Mouse (Mus musculus) myocyte (in vitro differentiated cells): ENCODE data around the gene Tmem52b.
A peak's percentile ranks its signal among the peaks of the same experiment; 100 is the strongest.

Source experiments
- CEBPB ChIP-seq: IDR thresholded peaks from 2 replicates; pipeline ENCODE4 v1.6.1; 2011; ENCODE audit warnings: mild to moderate bottlenecking, moderate library complexity; ENCODE audit not compliant: poor library complexity, insufficient read depth, severe bottlenecking
- E2F4 ChIP-seq: IDR thresholded peaks from one replicate; pipeline ENCODE4 v1.6.1; 2011; ENCODE audit warnings: mild to moderate bottlenecking, control low read depth, moderate library complexity; ENCODE audit not compliant: insufficient read depth
- MAX ChIP-seq: IDR thresholded peaks from one replicate; pipeline ENCODE4 v1.6.1; 2011; ENCODE audit warnings: low read depth, mild to moderate bottlenecking, control low read depth
- POLR2A ChIP-seq: IDR thresholded peaks from one replicate; pipeline ENCODE4 v1.6.1; 2011; ENCODE audit warnings: low read depth, mild to moderate bottlenecking, control low read depth, moderate library complexity; ENCODE audit not compliant: insufficient read length
- POLR2AphosphoS2 ChIP-seq: IDR thresholded peaks from one replicate; pipeline ENCODE4 v1.6.1; 2011; ENCODE audit warnings: low read depth, control low read depth; ENCODE audit not compliant: insufficient read length
- TCF12 ChIP-seq: IDR thresholded peaks from one replicate; pipeline ENCODE4 v1.6.1; 2011; ENCODE audit warnings: mild to moderate bottlenecking, control low read depth; ENCODE audit not compliant: poor library complexity, insufficient read depth, severe bottlenecking
- USF1 ChIP-seq: IDR thresholded peaks from one replicate; pipeline ENCODE4 v1.6.1; 2011; ENCODE audit warnings: low read depth, mild to moderate bottlenecking, control low read depth, moderate library complexity

DNA sequence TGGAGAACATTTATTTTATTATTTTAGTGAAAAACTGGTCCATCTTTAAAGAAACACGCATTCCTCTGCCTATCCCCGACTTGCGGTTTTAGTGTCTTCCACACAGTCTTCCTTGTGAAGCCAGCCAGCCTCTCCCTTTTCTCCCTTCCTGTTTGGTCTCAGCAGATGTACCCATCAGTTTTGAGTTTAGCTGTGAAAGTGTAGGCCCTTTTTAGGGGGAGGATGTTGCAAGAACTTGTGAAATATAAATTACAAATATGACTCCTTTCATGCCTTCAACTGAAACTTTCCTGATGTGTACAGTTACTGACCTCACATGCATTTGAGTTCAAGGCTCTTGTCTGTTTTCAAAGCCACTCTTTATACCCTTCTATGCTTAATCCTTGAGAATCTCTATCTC is 2.7 kb downstream of the Tmem52b start:
- no peak for TF ChIP-seq POLR2A
- no peak for TF ChIP-seq USF1
- no peak for TF ChIP-seq POLR2AphosphoS2
- TF ChIP-seq MAX = no peak
- no peak for TF ChIP-seq E2F4
- TF ChIP-seq CEBPB = peak; percentile 54; the same call in 1 of the 2 replicates
- no peak for TF ChIP-seq TCF12
